Mouse (Mus musculus): ENCODE data around the gene Adgrf4.

DNA sequence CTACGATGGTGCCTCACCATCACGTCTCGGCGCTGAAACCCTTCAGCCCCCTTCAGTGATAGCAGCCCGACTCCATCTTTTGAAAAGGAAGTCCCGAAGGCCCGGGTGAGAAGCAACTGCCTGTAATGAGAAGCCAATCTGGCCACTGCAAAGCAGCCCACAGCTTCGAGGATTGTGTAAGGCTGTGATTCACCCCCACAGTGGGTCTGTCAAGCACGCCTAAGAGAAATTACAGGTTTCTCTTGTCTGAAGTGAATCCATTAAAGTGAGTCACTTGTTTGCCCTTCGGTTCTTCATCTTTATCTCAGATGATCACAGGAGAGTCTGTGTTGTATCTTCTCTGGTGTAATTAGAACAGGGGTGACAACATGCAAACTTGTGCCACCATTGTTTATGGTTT is at the start of gene Adgrf4:
- no peak for TF ChIP-seq CTCF (IDR thresholded peaks at IDR 0.05; ENCODE audit: extremely low read depth, insufficient read length, insufficient replicate concordance, low read depth, low read length)
- no peak for TF ChIP-seq POLR2A (IDR thresholded peaks at IDR 0.05; ENCODE audit: low read depth, low read length)
